Comparison of ENCODE assay signal across 12 mouse cellular contexts in the genomic region with DNA sequence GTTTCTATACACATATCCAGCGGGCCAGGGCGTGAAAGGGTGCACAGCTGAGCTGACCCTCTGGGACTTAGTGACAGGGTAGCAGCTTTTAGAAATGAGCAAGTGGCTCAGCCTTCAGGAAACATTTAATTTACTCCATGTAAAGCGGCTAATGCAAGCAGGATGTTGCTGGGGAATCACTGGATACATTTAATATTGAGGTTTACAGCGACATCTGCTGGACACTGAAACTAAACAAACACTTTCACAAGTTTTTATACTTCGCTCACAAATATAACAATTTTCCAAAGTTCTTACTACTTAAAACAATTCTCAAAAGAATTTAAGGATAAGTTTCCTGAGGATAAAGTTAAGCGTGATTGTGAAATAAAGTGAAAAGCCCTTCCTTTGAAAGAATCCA.
DNase-seq lines count a peak whose midpoint lies in the region; ATAC-seq and TF ChIP-seq lines count a peak whose summit lies in the region.
"Had no signal": no experiment of that assay in that cellular context is flagged by ENCODE, and none has a peak within 500 bp of the region (broad histone marks: within the 10 kb centered on the region; RNA-seq: fewer than 3 reads in every experiment).

No protein-coding gene starts in this region.

- TF ChIP-seq CTCF in left cerebral cortex, adult 2 months (IDR thresholded peaks at IDR 0.05), result peak; percentile 34
- peak in 2 of 3 experiments; percentile 2 to 66; a peak in 2 of 6 replicates for TF ChIP-seq CTCF in MEL (IDR thresholded peaks at IDR 0.05 in 2 of 3, conservative IDR thresholded peaks at IDR 0.05 in 1 of 3; ENCODE audit: control insufficient read depth in 1 of 3, insufficient read depth in 1 of 3, low read depth in 2 of 3, low read length in 3 of 3, poor library complexity in 1 of 3, severe bottlenecking in 1 of 3)

- H3K27ac ChIP-seq in left cerebral cortex, adult 2 months, result no peak overlapping the region
- no peak overlapping the region for H3K27ac ChIP-seq in MEL (ENCODE audit: control insufficient read depth, low read depth, low read length)
- no peak overlapping the region for H3K27ac ChIP-seq in kidney, embryonic 16.5 days (ENCODE audit: low read length)
- H3K27ac ChIP-seq: heart, embryonic 13.5 days; limb, embryonic 15.5 days; midbrain, embryonic 12.5 days had no signal

- TF ChIP-seq EP300 in MEL (IDR thresholded peaks at IDR 0.05; ENCODE audit: low read depth in 1 of 2, low read length in 2 of 2), result no peak

- no peak for TF ChIP-seq POLR2A in MEL (IDR thresholded peaks at IDR 0.05; ENCODE audit: control insufficient read depth in 1 of 2, insufficient read depth in 1 of 2, low read depth in 1 of 2, low read length in 2 of 2, poor library complexity in 1 of 2)

- WGBS in kidney, embryonic 16.5 days, result 83% methylated on average over 6 of the region's 6 CpGs

- H3K79me2 ChIP-seq in MEL (ENCODE audit: control insufficient read depth, insufficient read depth, low read length, poor library complexity), result no peaks in the 10 kb centered on the region

- no peak overlapping the region for H3K9ac ChIP-seq in MEL (ENCODE audit: control insufficient read depth, low read depth, low read length, poor library complexity, severe bottlenecking)
- no peak overlapping the region for H3K9ac ChIP-seq in kidney, embryonic 16.5 days (replicated peaks; ENCODE audit: low read length)
- H3K9ac ChIP-seq: heart, embryonic 13.5 days; limb, embryonic 15.5 days; midbrain, embryonic 12.5 days had no signal

- H3K4me2 ChIP-seq in kidney, embryonic 16.5 days (replicated peaks; ENCODE audit: low read depth, low read length), result no peak overlapping the region
- H3K4me2 ChIP-seq: heart, embryonic 13.5 days; limb, embryonic 15.5 days; midbrain, embryonic 12.5 days had no signal

- no peaks in the 10 kb centered on the region for H3K27me3 ChIP-seq in MEL (ENCODE audit: control insufficient read depth in 1 of 2, insufficient read depth in 2 of 2, low read length in 2 of 2)
- no peaks in the 10 kb centered on the region for H3K27me3 ChIP-seq in kidney, embryonic 16.5 days (ENCODE audit: insufficient read depth, low read length)
- H3K27me3 ChIP-seq: heart, embryonic 13.5 days; limb, embryonic 15.5 days; midbrain, embryonic 12.5 days had no signal

- no peak for DNase-seq in left cerebral cortex, adult 2 months (ENCODE audit: extremely low spot score in 1 of 2, low spot score in 2 of 2)
- no peak for DNase-seq in left cerebral cortex, adult 18-20 months (ENCODE audit: low spot score in 2 of 2)
- DNase-seq in CD4-positive helper T cell, adult 2 months (ENCODE audit: low read depth, low spot score), result peak; percentile 45
- peak; percentile 42 for DNase-seq in MEL (ENCODE audit: low read depth, low spot score)
- DNase-seq in hindlimb bud, embryonic 11.5 days (ENCODE audit: extremely low spot score, low read depth, low spot score), result peak; percentile 18
- no peak for DNase-seq in right cerebral cortex, postnatal 4 days
- no peak for DNase-seq in thymus, postnatal 14 days
- DNase-seq: cerebellum, adult 8-10 months had no signal

- H3K4me1 ChIP-seq in MEL (ENCODE audit: control insufficient read depth in 1 of 2, insufficient read depth in 2 of 2, low read length in 2 of 2), result no peaks in the 10 kb centered on the region
- H3K4me1 ChIP-seq in kidney, embryonic 16.5 days (ENCODE audit: insufficient read depth, low read length), result no peaks in the 10 kb centered on the region
- H3K4me1 ChIP-seq: limb, embryonic 15.5 days; midbrain, embryonic 12.5 days had no signal

- H3K9me3 ChIP-seq in MEL (replicated peaks; ENCODE audit: insufficient read depth, low read length), result no peaks in the 10 kb centered on the region
- no peaks in the 10 kb centered on the region for H3K9me3 ChIP-seq in kidney, embryonic 16.5 days (ENCODE audit: low read length)
- H3K9me3 ChIP-seq: heart, embryonic 13.5 days; limb, embryonic 15.5 days; midbrain, embryonic 12.5 days had no signal

- intact Hi-C loops in left cerebral cortex, adult 2 months (cut with DNase I), result loop anchor here (5.0 to 10.0 kb wide), 2 partner anchors 197 to 331 kb away; no protein-coding TSS in a partner anchor

- TF ChIP-seq RAD21 in MEL (IDR thresholded peaks at IDR 0.05; ENCODE audit: low read depth, low read length), result peak; percentile 74

- H3K4me3 ChIP-seq in left cerebral cortex, adult 2 months, result no peak overlapping the region
- no peak overlapping the region for H3K4me3 ChIP-seq in MEL (ENCODE audit: control insufficient read depth in 1 of 2, insufficient read depth in 1 of 2, low read depth in 2 of 2, low read length in 2 of 2)
- no peak overlapping the region for H3K4me3 ChIP-seq in kidney, embryonic 16.5 days (ENCODE audit: low read length)
- H3K4me3 ChIP-seq: heart, embryonic 13.5 days; limb, embryonic 15.5 days; midbrain, embryonic 12.5 days had no signal

- H3K36me3 ChIP-seq in MEL (ENCODE audit: control insufficient read depth in 1 of 2, insufficient read depth in 2 of 2, low read length in 2 of 2), result no peaks in the 10 kb centered on the region
- H3K36me3 ChIP-seq in kidney, embryonic 16.5 days (ENCODE audit: insufficient read depth, low read length), result peaks cover 77% of the 10 kb centered on the region

- no peak for ATAC-seq in kidney, embryonic 16.5 days (ENCODE audit: low FRiP score, low TSS enrichment)

TF ChIP-seq in MEL, 35 proteins besides CTCF, POLR2A, EP300 and RAD21:
- peak; percentile 57 for TF ChIP-seq ZC3H11A (IDR thresholded peaks at IDR 0.05; ENCODE audit: low read depth, low read length)
- peak; percentile 75 for TF ChIP-seq SMC3 (IDR thresholded peaks at IDR 0.05; ENCODE audit: low read depth, low read length)
- no peak for TF ChIP-seq MAFK (IDR thresholded peaks at IDR 0.05; ENCODE audit: borderline replicate concordance, low read depth, low read length)
- TF ChIP-seq ZMIZ1 (IDR thresholded peaks at IDR 0.05; ENCODE audit: low read depth, low read length), result no peak
- no peak for TF ChIP-seq GATA1 (IDR thresholded peaks at IDR 0.05; ENCODE audit: low read depth, low read length)
- TF ChIP-seq JUND (IDR thresholded peaks at IDR 0.05; ENCODE audit: low read depth, low read length), result no peak
- no peak for TF ChIP-seq E2F4 (IDR thresholded peaks at IDR 0.05; ENCODE audit: borderline replicate concordance, low read depth, low read length)
- no peak for TF ChIP-seq MYC (IDR thresholded peaks at IDR 0.05; ENCODE audit: low read depth, low read length)

Comparison
In these comparisons a context has a peak if more than half of its experiments do, and no peak if none do; other contexts are left out.
1. DNase-seq: peak in CD4-positive helper T cell, adult 2 months (single experiment), MEL (single experiment) and hindlimb bud, embryonic 11.5 days (single experiment); none in left cerebral cortex, adult 2 months (0 of 2), left cerebral cortex, adult 18-20 months (0 of 2), right cerebral cortex, postnatal 4 days (single experiment) and thymus, postnatal 14 days (single experiment).